Mouse (Mus musculus) intestine, embryonic 16.5 days (tissue): ENCODE measurements at regions not wholly inside any gene's neighbourhood (a gene's known extent, or its start where the extent isn't known, plus 50 kb on each side); places are given as distances from the start of the nearest gene placed in this dataset.

Experiments
- ATAC-seq: fragments of 200-750 bp; cut with Nextera tagmentation; 2 replicates; pipeline ENCODE4 v1.8.0; 2017; ENCODE audit warnings: moderate TSS enrichment, moderate library complexity
- H3K27ac ChIP-seq: fragments of 300-500 bp; sonication (generic); 2 replicates; pipeline ENCODE4 v1.5.1; 2014; ENCODE audit warnings: mild to moderate bottlenecking, low read length
- H3K27me3 ChIP-seq: fragments of 300-500 bp; sonication (generic); replicated peaks from 2 replicates; pipeline ENCODE4 v1.6.1; 2014; ENCODE audit warnings: low read length, control low read depth, mixed read lengths; ENCODE audit not compliant: control insufficient read depth, insufficient read depth
- H3K36me3 ChIP-seq: fragments of 300-500 bp; sonication (generic); 2 replicates; pipeline ENCODE4 v1.6.1; 2014; ENCODE audit warnings: low read length, control low read depth; ENCODE audit not compliant: control insufficient read depth, insufficient read depth
- H3K4me1 ChIP-seq: fragments of 300-500 bp; sonication (generic); 2 replicates; pipeline ENCODE4 v1.6.1; 2014; ENCODE audit warnings: low read length, control low read depth, mixed read lengths; ENCODE audit not compliant: control insufficient read depth, insufficient read depth
- H3K4me2 ChIP-seq: fragments of 300-500 bp; sonication (generic); 2 replicates; pipeline ENCODE4 v1.6.1; 2014; ENCODE audit warnings: low read depth, low read length, control low read depth
- H3K4me3 ChIP-seq: fragments of 300-500 bp; sonication (generic); 2 replicates; pipeline ENCODE4 v1.5.1; 2014; ENCODE audit warnings: mild to moderate bottlenecking, low read length
- H3K9ac ChIP-seq: fragments of 300-500 bp; sonication (generic); 2 replicates; pipeline ENCODE4 v1.6.1; 2014; ENCODE audit warnings: low read depth, low read length
- H3K9me3 ChIP-seq: fragments of 300-500 bp; sonication (generic); 2 replicates; pipeline ENCODE4 v1.6.1; 2016; ENCODE audit warnings: low read length, control low read depth; ENCODE audit not compliant: control insufficient read depth
- WGBS: fragments of 180-500 bp; shearing (Covaris S2); extraction: QIAGEN DNeasy Blood & Tissue Kit; methylation state at CpG from one replicate; pipeline ENCODE4 v1.1.7; 2014; 5-methylcytosine and 5-hydroxymethylcytosine counted together

GRCm38 (mm10) chr10:17487460-17487859, 235.6 kb upstream of the Cited2 start:
- WGBS, result 88% methylated on average over 5 of the region's 5 CpGs
- no peak overlapping the region for H3K4me2 ChIP-seq
- H3K9me3 ChIP-seq, result no peaks in the 10 kb centered on the region
- H3K9ac ChIP-seq, result no peak overlapping the region
- no peak overlapping the region for H3K27ac ChIP-seq
- ATAC-seq, result no peak
- no peaks in the 10 kb centered on the region for H3K36me3 ChIP-seq
- H3K27me3 ChIP-seq, result no peaks in the 10 kb centered on the region
- H3K4me1 ChIP-seq, result no peaks in the 10 kb centered on the region
- no peak overlapping the region for H3K4me3 ChIP-seq

GRCm38 (mm10) chr10:17491611-17492305, 231.3 kb upstream of the Cited2 start:
- Histone ChIP-seq H3K27ac (no peak overlapping the region), H3K36me3 (no peaks in the 10 kb centered on the region), H3K9me3 (no peaks in the 10 kb centered on the region), H3K4me3 (no peak overlapping the region), H3K9ac (no peak overlapping the region), H3K4me1 (no peaks in the 10 kb centered on the region), H3K27me3 (no peaks in the 10 kb centered on the region), H3K4me2 (no peak overlapping the region)
- WGBS, result 85% methylated on average over 5 of the region's 5 CpGs
- no peak for ATAC-seq

- H3K4me3 ChIP-seq, result no peak overlapping the region
- no peak overlapping the region for H3K9ac ChIP-seq
- H3K4me1 ChIP-seq, result no peaks in the 10 kb centered on the region
- no peak overlapping the region for H3K4me2 ChIP-seq
- no peaks in the 10 kb centered on the region for H3K36me3 ChIP-seq
- no peak for ATAC-seq
- H3K27me3 ChIP-seq, result no peaks in the 10 kb centered on the region
- no peak overlapping the region for H3K27ac ChIP-seq
- 41% methylated on average over 6 of the region's 6 CpGs for WGBS
- no peaks in the 10 kb centered on the region for H3K9me3 ChIP-seq
These were observed 229.9 kb upstream of the Cited2 start for GRCm38 (mm10) chr10:17493137-17493536.

- WGBS, result 67% methylated on average over 3 of the region's 3 CpGs
- Histone ChIP-seq H3K9me3 (peaks cover 1% of the 10 kb centered on the region), H3K27me3 (no peaks in the 10 kb centered on the region), H3K36me3 (no peaks in the 10 kb centered on the region), H3K9ac (no peak overlapping the region), H3K4me2 (no peak overlapping the region), H3K4me3 (no peak overlapping the region), H3K4me1 (no peaks in the 10 kb centered on the region), H3K27ac (no peak overlapping the region)
- no peak for ATAC-seq
These were observed 226.2 kb upstream of the Cited2 start for GRCm38 (mm10) chr10:17496831-17497230.

- Histone ChIP-seq H3K4me2 (no peak overlapping the region), H3K36me3 (no peaks in the 10 kb centered on the region), H3K27ac (no peak overlapping the region), H3K4me1 (no peaks in the 10 kb centered on the region), H3K4me3 (no peak overlapping the region), H3K9ac (no peak overlapping the region), H3K9me3 (no peaks in the 10 kb centered on the region), H3K27me3 (no peaks in the 10 kb centered on the region)
- ATAC-seq, result no peak
- WGBS, result 55% methylated on average over 4 of the region's 4 CpGs
These were observed 212.3 kb upstream of the Cited2 start for GRCm38 (mm10) chr10:17510626-17511193.

GRCm38 (mm10) chr10:17511779-17512335, 211.2 kb upstream of the Cited2 start:
- H3K9ac ChIP-seq, result no peak overlapping the region
- no peaks in the 10 kb centered on the region for H3K9me3 ChIP-seq
- no peaks in the 10 kb centered on the region for H3K4me1 ChIP-seq
- H3K27ac ChIP-seq, result no peak overlapping the region
- no peaks in the 10 kb centered on the region for H3K27me3 ChIP-seq
- WGBS, result 42% methylated on average over 12 of the region's 12 CpGs
- no peak overlapping the region for H3K4me3 ChIP-seq
- ATAC-seq, result no peak
- no peak overlapping the region for H3K4me2 ChIP-seq
- no peaks in the 10 kb centered on the region for H3K36me3 ChIP-seq

- no peaks in the 10 kb centered on the region for H3K27me3 ChIP-seq
These were observed 210.5 kb upstream of the Cited2 start for GRCm38 (mm10) chr10:17512487-17512886.

GRCm38 (mm10) chr10:17513756-17514155, 209.3 kb upstream of the Cited2 start:
- no peak overlapping the region for H3K9ac ChIP-seq
- H3K27me3 ChIP-seq, result no peaks in the 10 kb centered on the region
- 81% methylated on average over 6 of the region's 6 CpGs for WGBS
- no peak overlapping the region for H3K27ac ChIP-seq
- H3K9me3 ChIP-seq, result no peaks in the 10 kb centered on the region
- no peak overlapping the region for H3K4me3 ChIP-seq
- no peaks in the 10 kb centered on the region for H3K36me3 ChIP-seq
- ATAC-seq, result no peak
- no peak overlapping the region for H3K4me2 ChIP-seq
- H3K4me1 ChIP-seq, result no peaks in the 10 kb centered on the region

More at GRCm38 (mm10) chr10:17512487-17512886, 210.5 kb upstream of the Cited2 start:
- H3K4me2 ChIP-seq, result no peak overlapping the region
- ATAC-seq, result no peak
- WGBS, result 66% methylated on average over 3 of the region's 3 CpGs
- H3K36me3 ChIP-seq, result no peaks in the 10 kb centered on the region
- H3K4me3 ChIP-seq, result no peak overlapping the region
- no peak overlapping the region for H3K27ac ChIP-seq
- H3K4me1 ChIP-seq, result no peaks in the 10 kb centered on the region
- H3K9me3 ChIP-seq, result no peaks in the 10 kb centered on the region
- no peak overlapping the region for H3K9ac ChIP-seq

GRCm38 (mm10) chr10:17516068-17516467, 206.9 kb upstream of the Cited2 start:
- Histone ChIP-seq H3K27me3 (no peaks in the 10 kb centered on the region), H3K27ac (no peak overlapping the region), H3K36me3 (no peaks in the 10 kb centered on the region), H3K4me3 (no peak overlapping the region), H3K9ac (no peak overlapping the region), H3K4me1 (no peaks in the 10 kb centered on the region), H3K9me3 (no peaks in the 10 kb centered on the region), H3K4me2 (no peak overlapping the region)
- ATAC-seq, result no peak
- WGBS, result 98% methylated on average over 2 of the region's 2 CpGs
